Mouse (Mus musculus) liver, embryonic 14.5 days (tissue): ENCODE results near the gene D430041D05Rik. TPM values are rescaled to one million over a fixed set of nuclear protein-coding genes. Genes with fewer than 3 reads are reported as not detected.
A peak's percentile ranks its signal among the peaks of the same experiment; 100 is the strongest.

Experiments
- ATAC-seq: fragments of 200-750 bp; cut with Nextera tagmentation; 2 replicates; pipeline ENCODE4 v1.8.0; 2017; ENCODE audit warnings: moderate number of reproducible peaks, mild to moderate bottlenecking, moderate library complexity; ENCODE audit not compliant: insufficient read depth
- DNase-seq, 3 experiments: peaks; one replicate each; pipeline ENCODE4 v3.0.0-alpha.2; 2012 to 2013; ENCODE audit warnings: low read depth in 3 of 3, low spot score in 3 of 3
- H3K27ac ChIP-seq: fragments of 300-500 bp; sonication (generic); 2 replicates; pipeline ENCODE4 v1.5.1; 2014; ENCODE audit warnings: moderate library complexity, mild to moderate bottlenecking, control low read depth, inconsistent platforms
- H3K27me3 ChIP-seq: fragments of 300-500 bp; sonication (generic); 2 replicates; pipeline ENCODE4 v1.6.1; 2014; ENCODE audit warnings: mild to moderate bottlenecking, low read length, moderate library complexity; ENCODE audit not compliant: control insufficient read depth, insufficient read depth
- H3K36me3 ChIP-seq: fragments of 300-500 bp; sonication (generic); replicated peaks from 2 replicates; pipeline ENCODE4 v1.6.1; 2014; ENCODE audit warnings: low read depth; ENCODE audit not compliant: control insufficient read depth, insufficient read depth
- H3K4me1 ChIP-seq, 2 experiments: fragments of 200-500 bp in 1 of 2; fragments of 300-500 bp in 1 of 2; sonication (generic) in 1 of 2; replicated peaks; 2 replicates each; pipeline ENCODE4 v1.6.1; 2012 to 2014; ENCODE audit warnings: antibody characterized with exemption in 1 of 2, inconsistent platforms in 1 of 2, low read length in 1 of 2; ENCODE audit not compliant: control insufficient read depth in 2 of 2, insufficient read depth in 2 of 2
- H3K4me2 ChIP-seq: fragments of 300-500 bp; sonication (generic); 2 replicates; pipeline ENCODE4 v1.6.1; 2014; ENCODE audit warnings: low read depth, mild to moderate bottlenecking, control low read depth, moderate library complexity
- H3K4me3 ChIP-seq, 2 experiments: fragments of 200-500 bp in 1 of 2; fragments of 300-500 bp in 1 of 2; sonication (generic) in 1 of 2; 2 replicates each; pipeline ENCODE4 v1.5.1; 2012 to 2014; ENCODE audit warnings: low read depth in 2 of 2, low read length in 2 of 2, mild to moderate bottlenecking in 2 of 2, control low read depth in 1 of 2, inconsistent platforms in 1 of 2, moderate library complexity in 1 of 2; ENCODE audit not compliant: insufficient read depth in 1 of 2
- H3K9ac ChIP-seq: fragments of 300-500 bp; sonication (generic); replicated peaks from 2 replicates; pipeline ENCODE4 v1.6.1; 2014; ENCODE audit warnings: mild to moderate bottlenecking, control low read depth, moderate library complexity
- H3K9me3 ChIP-seq: fragments of 300-500 bp; sonication (generic); 2 replicates; pipeline ENCODE4 v1.6.1; 2016; ENCODE audit warnings: low read length, mixed read lengths; ENCODE audit not compliant: control insufficient read depth
- CTCF ChIP-seq: IDR thresholded peaks from 2 replicates; pipeline ENCODE4 v1.5.1; 2016; ENCODE audit warnings: antibody characterized with exemption, low read depth, control low read depth
- EP300 ChIP-seq: IDR thresholded peaks from 2 replicates; pipeline ENCODE4 v1.6.1; 2016; ENCODE audit warnings: antibody characterized with exemption, low read depth
- WGBS: fragments of 180-500 bp; shearing (Covaris S2); extraction: QIAGEN DNeasy Blood & Tissue Kit; methylation state at CpG from one replicate; pipeline ENCODE4 v1.1.7; 2014; ENCODE audit not compliant: insufficient replicate concordance; 5-methylcytosine and 5-hydroxymethylcytosine counted together
- polyA plus RNA-seq, 2 experiments: library from polyadenylated mRNA; depleted of rRNA in 1 of 2; stranded (reverse) in 1 of 2; unstranded in 1 of 2; fragments of >200 nt; fragmentation: Nextera tagmentation in 1 of 2; extraction: Ambion mirVana in 1 of 2; gene quantifications; 2 replicates each; pipeline versions ENCODE4 v1.2.1 to v1.2.3; 2012 to 2014

Gene D430041D05Rik
- polyA plus RNA-seq, 2 experiments = under 0.01 TPM; not detected in 1

DNA sequence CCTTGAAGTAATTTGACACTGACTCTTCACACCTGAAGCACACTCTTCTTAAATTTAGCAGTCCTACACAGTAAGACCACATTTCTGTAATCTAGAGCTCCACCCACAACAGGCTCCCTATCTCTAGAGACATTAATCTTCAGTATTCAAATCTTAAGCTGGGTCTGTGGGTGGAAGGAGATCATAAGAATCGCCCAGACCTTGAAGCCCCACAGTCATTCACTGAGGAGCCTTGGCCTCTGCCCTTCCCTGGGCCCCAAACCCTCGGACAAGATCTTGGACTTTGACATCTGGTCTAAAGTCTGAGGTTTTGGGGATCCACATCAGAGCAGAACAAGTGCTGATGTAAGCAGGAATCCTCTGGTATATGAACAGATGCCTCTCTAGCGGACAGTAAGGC is 287.3 kb downstream of the D430041D05Rik start:
- Histone ChIP-seq H3K4me2 (peak overlapping the region; percentile 98), H3K27ac (peak overlapping the region; percentile 97), H3K4me3 (peak overlapping the region; percentile 56 to 93), H3K9me3 (no peaks in the 10 kb centered on the region), H3K9ac (peak overlapping the region; percentile 100), H3K36me3 (no peaks in the 10 kb centered on the region), H3K4me1 (peaks cover 38 to 41% of the 10 kb centered on the region in 2 experiments), H3K27me3 (peaks cover 6% of the 10 kb centered on the region)
- DNase-seq (peak; percentile 55 to 69 (median 60)), ATAC-seq (peak; percentile 24)
- no peak for TF ChIP-seq CTCF
- peak; percentile 68 for TF ChIP-seq EP300
- 25% methylated on average over 3 of the region's 3 CpGs for WGBS

GRCm38 (mm10) chr2:104122505-104123378 is 288.1 kb downstream of the D430041D05Rik start, which contains the start of gene A930018P22Rik:
TSS of gene A930018P22Rik (plus strand) at chr2:104122769.
- no peak for TF ChIP-seq CTCF
- TF ChIP-seq EP300 = no peak; the same call in 1 of the 2 replicates
- Histone ChIP-seq H3K4me1 (peaks cover 38 to 40% of the 10 kb centered on the region in 2 experiments), H3K9me3 (no peaks in the 10 kb centered on the region), H3K27me3 (peaks cover 6% of the 10 kb centered on the region), H3K4me2 (peak within 1 kb of the TSS; percentile 98), H3K9ac (peak within 1 kb of the TSS; percentile 100), H3K36me3 (no peaks in the 10 kb centered on the region; the same call in 1 of the 2 replicates), H3K27ac (peak within 1 kb of the TSS; percentile 97), H3K4me3 (peak within 1 kb of the TSS; percentile 56 to 93)
- peak; percentile 91 to 97 (median 92) for DNase-seq
- peak; percentile 87 for ATAC-seq
- under 1% methylated on average over 74 of the region's 74 CpGs for WGBS

DNA sequence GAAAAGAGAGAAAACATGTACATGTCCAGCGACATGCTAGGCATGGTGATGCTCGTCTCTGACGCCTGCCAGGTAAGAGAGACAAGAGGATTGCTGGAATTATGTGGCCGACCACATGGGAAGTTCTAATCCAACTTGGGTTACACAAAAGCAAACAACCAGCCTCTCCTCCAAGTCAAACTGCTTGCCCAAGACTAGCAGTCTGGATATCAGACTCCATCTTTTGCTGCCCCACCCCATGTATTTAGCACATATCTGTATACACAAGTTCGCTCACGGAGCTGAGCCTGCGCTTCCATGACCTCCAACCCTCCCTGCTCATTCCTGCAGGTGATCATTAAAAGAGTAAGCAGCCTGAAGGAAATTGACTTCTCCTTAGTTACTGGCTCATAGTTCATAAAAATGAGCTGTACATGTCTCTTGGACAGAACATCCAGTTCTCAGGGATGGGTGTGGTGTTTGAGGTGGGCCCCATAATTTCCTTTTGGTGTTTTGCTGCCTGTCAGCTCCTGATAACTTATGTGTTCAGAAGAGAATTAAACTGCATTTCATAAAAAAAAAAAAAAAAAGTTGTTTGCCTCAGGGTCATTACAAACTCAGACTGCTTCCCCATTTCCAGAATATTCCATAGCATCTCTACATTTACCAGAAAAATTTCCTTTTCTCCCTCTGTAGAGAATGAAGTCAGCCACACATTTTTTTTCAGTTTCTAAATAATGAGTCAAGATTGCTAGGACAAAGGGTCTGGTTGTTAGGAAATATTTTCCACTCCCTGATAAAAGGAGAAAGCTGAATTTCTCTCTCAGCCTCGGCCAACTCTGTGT is 288.9 kb downstream of the D430041D05Rik start:
- peak; percentile 72 for ATAC-seq
- Histone ChIP-seq H3K36me3 (no peaks in the 10 kb centered on the region; the same call in 1 of the 2 replicates), H3K27ac (peak overlapping the region; percentile 97), H3K9ac (peak overlapping the region; percentile 72), H3K4me1 (peaks cover 38 to 42% of the 10 kb centered on the region in 2 experiments), H3K9me3 (no peaks in the 10 kb centered on the region), H3K27me3 (peaks cover 3% of the 10 kb centered on the region; the same call in 1 of the 2 replicates), H3K4me3 (peak overlapping the region; percentile 36 to 93), H3K4me2 (peak overlapping the region; percentile 98)
- no peak for TF ChIP-seq CTCF
- peak; percentile 88 for TF ChIP-seq EP300
- 26% methylated on average over 8 of the region's 8 CpGs for WGBS
- DNase-seq = peak; percentile 76 to 89 (median 82)

GRCm38 (mm10) chr2:104120312-104120711 is 290.5 kb downstream of the D430041D05Rik start:
- Histone ChIP-seq H3K27me3 (no peaks in the 10 kb centered on the region), H3K9me3 (no peaks in the 10 kb centered on the region), H3K27ac (peak overlapping the region; percentile 97), H3K36me3 (no peaks in the 10 kb centered on the region; the same call in 1 of the 2 replicates), H3K4me2 (no peak overlapping the region), H3K9ac (no peak overlapping the region), H3K4me1 (peaks cover 38 to 44% of the 10 kb centered on the region in 2 experiments), H3K4me3 (no peak overlapping the region)
- WGBS = 77% methylated on average over 6 of the region's 6 CpGs
- TF ChIP-seq CTCF = peak; percentile 45
- no peak for TF ChIP-seq EP300
- no peak for ATAC-seq
- DNase-seq = no peak
